Mouse (Mus musculus) cortical plate, adult 2 months (tissue): Measurements from ENCODE around the gene Nt5c3b.

Experiments
- CTCF ChIP-seq: fragments of 200-500 bp; IDR thresholded peaks from 2 replicates; pipeline ENCODE4 v1.5.1; 2011; ENCODE audit warnings: mild to moderate bottlenecking, control low read depth, low read length; ENCODE audit not compliant: insufficient read depth; ENCODE audit errors: extremely low read depth
- POLR2A ChIP-seq: fragments of 200-500 bp; IDR thresholded peaks from 2 replicates; pipeline ENCODE4 v1.6.1; 2011; ENCODE audit warnings: mild to moderate bottlenecking, low read length, control low read depth; ENCODE audit not compliant: insufficient read depth; ENCODE audit errors: extremely low read depth

DNA sequence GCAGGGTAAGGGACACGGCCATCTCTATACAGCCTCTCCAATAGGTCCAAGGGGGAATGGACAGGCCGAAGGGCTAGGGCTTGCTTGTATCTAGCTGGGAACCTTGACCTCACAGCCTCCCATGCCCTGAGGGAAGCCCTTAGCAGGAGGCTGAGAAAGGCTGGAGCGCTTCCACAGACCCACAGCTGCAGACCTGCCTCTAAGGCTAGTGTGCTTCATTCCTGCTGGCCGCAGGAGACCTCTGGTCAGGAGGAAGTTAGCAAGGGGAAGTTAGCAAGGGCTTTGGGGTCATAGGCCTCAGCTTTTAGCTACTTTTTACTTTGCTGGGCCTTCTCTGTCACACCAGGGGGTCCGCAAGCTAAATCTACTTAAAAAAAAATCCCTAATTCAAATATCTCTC is 63.2 kb downstream of the Nt5c3b start:
- no peak for TF ChIP-seq POLR2A
- TF ChIP-seq CTCF: no peak
